Mouse (Mus musculus) stomach, embryonic 15.5 days (tissue): ENCODE measurements around the gene Rgl1. TPM values are rescaled to one million over a fixed set of nuclear protein-coding genes. Genes with fewer than 3 reads are reported as not detected.
A peak's percentile ranks its signal among the peaks of the same experiment; 100 is the strongest.

Source experiments
- ATAC-seq: fragments of 200-750 bp; cut with Nextera tagmentation; 2 replicates; pipeline ENCODE4 v1.8.0; 2017; ENCODE audit warnings: low read depth, moderate number of reproducible peaks, moderate TSS enrichment; ENCODE audit not compliant: insufficient read depth, low FRiP score
- H3K27ac ChIP-seq: fragments of 300-500 bp; sonication (generic); 2 replicates; pipeline ENCODE4 v1.5.1; 2015; ENCODE audit warnings: mild to moderate bottlenecking, inconsistent platforms
- H3K27me3 ChIP-seq: fragments of 300-500 bp; sonication (generic); replicated peaks from 2 replicates; pipeline ENCODE4 v1.6.1; 2015; ENCODE audit warnings: inconsistent platforms
- H3K36me3 ChIP-seq: fragments of 300-500 bp; sonication (generic); 2 replicates; pipeline ENCODE4 v1.6.1; 2015; ENCODE audit warnings: inconsistent platforms
- H3K4me1 ChIP-seq: fragments of 300-500 bp; sonication (generic); 2 replicates; pipeline ENCODE4 v1.6.1; 2015; ENCODE audit warnings: inconsistent platforms
- H3K4me2 ChIP-seq: fragments of 300-500 bp; sonication (generic); 2 replicates; pipeline ENCODE4 v1.6.1; 2015; ENCODE audit warnings: mild to moderate bottlenecking, inconsistent platforms
- H3K4me3 ChIP-seq: fragments of 300-500 bp; sonication (generic); replicated peaks from 2 replicates; pipeline ENCODE4 v1.5.1; 2015; ENCODE audit warnings: inconsistent platforms
- H3K9ac ChIP-seq: fragments of 300-500 bp; sonication (generic); 2 replicates; pipeline ENCODE4 v1.6.1; 2015; ENCODE audit warnings: inconsistent platforms
- H3K9me3 ChIP-seq: fragments of 300-500 bp; sonication (generic); 2 replicates; pipeline ENCODE4 v1.6.1; 2016; ENCODE audit warnings: inconsistent platforms
- WGBS: fragments of 180-500 bp; shearing (Covaris S2); methylation state at CpG from one replicate; pipeline ENCODE4 v1.1.7; 2015; 5-methylcytosine and 5-hydroxymethylcytosine counted together
- polyA plus RNA-seq: library from polyadenylated mRNA; unstranded; fragments of >200 nt; fragmentation: Nextera tagmentation; extraction: Ambion mirVana; gene quantifications from 2 replicates; pipeline ENCODE4 v1.2.1, GENCODE M21; 2015

The Rgl1 gene
- polyA plus RNA-seq, 1 experiment from 2014 or later = 41.7 TPM

DNA sequence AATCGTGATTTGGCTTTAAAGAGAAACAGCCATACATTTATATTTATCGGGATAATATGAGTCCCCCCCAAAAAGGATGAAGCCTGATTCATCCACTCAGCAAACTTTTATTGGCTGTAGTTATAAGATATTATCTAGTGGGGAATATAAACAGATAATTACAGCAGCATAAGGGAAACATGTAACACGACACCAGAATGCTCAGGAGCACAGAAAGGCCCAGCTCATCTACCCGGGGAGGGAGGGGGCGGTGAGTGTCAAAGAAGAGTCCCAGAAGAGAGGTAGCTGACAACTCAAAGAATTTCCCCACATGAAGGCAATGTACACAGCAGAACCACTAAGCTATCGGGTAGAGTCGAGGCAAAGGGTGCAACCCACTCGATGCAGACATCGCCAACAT lies 146.8 kb downstream of the Rgl1 start:
- Histone ChIP-seq H3K27me3 (no peaks in the 10 kb centered on the region), H3K9ac (no peak overlapping the region), H3K9me3 (no peaks in the 10 kb centered on the region), H3K4me1 (peaks cover 27% of the 10 kb centered on the region), H3K27ac (no peak overlapping the region), H3K4me2 (no peak overlapping the region), H3K36me3 (no peaks in the 10 kb centered on the region), H3K4me3 (no peak overlapping the region)
- no peak for ATAC-seq
- WGBS = 72% methylated on average over 9 of the region's 9 CpGs

DNA sequence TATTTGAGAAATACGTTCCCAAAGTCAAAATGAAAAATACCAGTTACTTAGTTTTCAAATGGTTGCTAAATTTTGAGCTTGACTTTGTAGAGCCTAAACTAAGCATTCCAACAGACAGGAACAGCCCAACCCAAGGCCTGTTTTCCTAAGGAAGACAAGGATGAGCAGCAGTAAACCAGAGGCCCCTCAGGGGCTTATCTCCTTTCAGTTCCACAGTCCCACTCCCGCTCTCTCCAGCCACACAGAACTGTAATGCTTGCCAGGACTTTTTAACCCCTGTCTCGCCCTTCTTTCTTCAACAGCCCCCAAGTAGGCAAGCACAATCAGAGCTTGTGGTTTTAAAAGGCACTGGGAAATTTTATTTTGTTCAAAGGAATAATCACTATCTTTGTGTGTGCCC lies 147.3 kb downstream of the Rgl1 start:
- WGBS = 71% methylated on average over 3 of the region's 3 CpGs
- no peak overlapping the region for H3K27ac ChIP-seq
- no peak for ATAC-seq

DNA sequence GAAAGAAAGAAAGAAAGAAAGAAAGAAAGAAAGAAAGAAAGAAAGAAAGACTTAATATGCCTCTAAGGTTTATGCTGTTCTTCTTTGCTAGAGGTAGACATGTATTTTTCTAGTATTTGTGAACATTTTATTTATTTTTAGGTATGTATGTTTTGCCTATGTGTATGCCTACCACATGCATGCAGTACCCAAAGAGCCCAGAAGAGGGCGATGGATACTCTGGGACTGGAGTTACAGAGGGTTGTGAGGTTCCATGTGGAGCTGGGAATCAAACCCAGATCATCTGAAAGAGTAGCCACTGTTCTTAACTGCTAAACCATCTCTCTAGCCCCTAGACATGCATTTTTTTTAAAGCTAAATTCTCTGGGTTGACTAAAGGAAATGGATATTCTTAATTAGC lies 147.8 kb downstream of the Rgl1 start:
- H3K9me3 ChIP-seq = no peaks in the 10 kb centered on the region
- no peaks in the 10 kb centered on the region for H3K36me3 ChIP-seq
- no peak overlapping the region for H3K9ac ChIP-seq
- H3K4me2 ChIP-seq = no peak overlapping the region
- peaks cover 27% of the 10 kb centered on the region for H3K4me1 ChIP-seq
- WGBS = 53% methylated on average over 1 of the region's 1 CpGs
- ATAC-seq = no peak
- H3K4me3 ChIP-seq = no peak overlapping the region
- H3K27me3 ChIP-seq = no peaks in the 10 kb centered on the region
- no peak overlapping the region for H3K27ac ChIP-seq

More for the DNA sequence above, 147.3 kb downstream of the Rgl1 start:
- Histone ChIP-seq H3K4me3 (no peak overlapping the region), H3K9ac (no peak overlapping the region), H3K4me2 (no peak overlapping the region), H3K27me3 (no peaks in the 10 kb centered on the region), H3K4me1 (peaks cover 27% of the 10 kb centered on the region), H3K36me3 (no peaks in the 10 kb centered on the region), H3K9me3 (no peaks in the 10 kb centered on the region)

DNA sequence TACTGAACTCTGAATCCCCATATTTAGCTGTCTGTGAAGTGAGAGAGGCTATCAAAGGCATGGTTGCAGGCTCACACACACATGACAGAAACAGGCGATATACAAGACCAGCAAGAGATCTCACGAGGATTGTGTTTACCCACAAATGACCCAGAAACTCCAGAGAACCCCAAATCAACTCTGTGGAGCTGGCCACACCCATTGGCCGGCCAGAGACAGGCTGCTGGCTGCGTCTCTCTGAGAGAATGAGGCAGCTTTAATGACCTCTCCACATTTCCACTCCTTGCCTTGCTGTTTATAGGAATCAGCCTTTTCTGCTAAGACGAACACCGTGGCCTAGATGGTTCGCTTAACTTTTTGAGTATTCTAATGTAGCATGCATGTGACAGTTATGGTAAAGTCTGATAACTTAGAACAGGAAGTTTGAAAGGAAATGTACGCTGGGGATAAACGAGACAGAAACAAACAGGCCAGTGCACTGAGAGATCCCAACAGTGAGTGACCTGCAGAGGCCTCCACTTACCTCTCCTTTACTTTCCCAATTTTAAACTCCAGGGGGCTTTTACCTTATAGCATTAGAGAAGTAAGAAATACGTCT lies 148.3 kb downstream of the Rgl1 start:
- no peak overlapping the region for H3K9ac ChIP-seq
- H3K4me3 ChIP-seq = no peak overlapping the region
- WGBS = 60% methylated on average over 10 of the region's 10 CpGs
- no peaks in the 10 kb centered on the region for H3K27me3 ChIP-seq
- H3K36me3 ChIP-seq = no peaks in the 10 kb centered on the region
- H3K27ac ChIP-seq = peak overlapping the region; percentile 54; the same call in 1 of the 2 replicates
- no peak overlapping the region for H3K4me2 ChIP-seq
- no peak for ATAC-seq
- peaks cover 23% of the 10 kb centered on the region for H3K4me1 ChIP-seq
- no peaks in the 10 kb centered on the region for H3K9me3 ChIP-seq

DNA sequence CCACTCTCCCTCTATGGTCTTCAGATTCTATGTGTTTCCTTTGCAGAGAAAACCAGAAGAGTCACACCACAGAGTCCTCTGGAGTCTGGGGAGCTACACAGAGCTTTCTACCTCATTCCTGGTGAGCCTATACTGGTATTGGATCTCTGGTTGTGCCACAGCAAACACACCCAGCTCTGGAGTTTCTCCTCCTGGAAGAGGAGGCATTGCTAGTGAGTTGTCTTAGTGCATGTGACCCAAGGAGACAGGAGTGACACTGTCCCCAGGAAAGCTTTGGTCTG lies 149.4 kb downstream of the Rgl1 start:
- Histone ChIP-seq H3K9ac (no peak overlapping the region), H3K27me3 (no peaks in the 10 kb centered on the region), H3K9me3 (no peaks in the 10 kb centered on the region), H3K4me3 (no peak overlapping the region), H3K27ac (peak overlapping the region; percentile 54; the same call in 1 of the 2 replicates), H3K4me2 (no peak overlapping the region), H3K4me1 (peaks cover 18% of the 10 kb centered on the region), H3K36me3 (no peaks in the 10 kb centered on the region)
- ATAC-seq = no peak

DNA sequence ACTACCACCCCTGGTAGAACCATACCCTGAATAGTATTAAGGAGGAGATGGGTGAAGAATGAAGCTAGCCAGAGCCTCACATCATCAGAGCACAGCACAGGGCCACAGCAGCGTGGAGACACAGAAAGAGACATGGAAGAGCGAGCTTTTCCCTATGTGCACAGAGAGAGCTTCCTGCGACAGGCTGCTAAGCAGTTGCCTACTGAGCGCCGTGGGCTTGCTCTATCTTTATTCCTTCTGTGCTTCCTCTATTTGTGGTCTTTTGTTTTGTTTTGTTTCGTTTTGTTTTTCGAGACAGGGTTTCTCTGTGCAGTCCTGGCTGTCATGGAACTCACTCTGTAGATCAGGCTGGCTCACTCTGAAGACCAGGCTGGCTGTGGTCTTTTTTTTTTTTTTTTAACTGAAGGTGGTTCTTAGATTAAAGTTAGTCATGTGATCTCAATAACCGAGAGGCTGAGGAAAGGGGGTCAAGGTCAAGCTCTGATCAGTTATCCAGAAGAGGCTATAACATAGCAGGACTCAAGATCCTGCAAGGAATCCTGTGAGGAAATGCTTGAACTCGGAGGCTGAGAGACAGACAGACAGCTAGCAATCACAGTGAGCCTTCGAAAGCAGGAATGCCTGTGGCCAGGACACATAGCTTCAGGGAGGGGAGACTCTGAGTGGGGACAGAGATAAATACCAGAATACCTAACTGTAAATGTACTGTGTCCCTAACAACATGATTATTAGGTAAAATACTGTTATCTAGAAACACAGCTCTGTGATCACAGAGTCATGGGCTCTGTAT lies 150.0 kb downstream of the Rgl1 start:
- no peak for ATAC-seq
- no peaks in the 10 kb centered on the region for H3K9me3 ChIP-seq
- H3K36me3 ChIP-seq = no peaks in the 10 kb centered on the region
- no peak overlapping the region for H3K4me3 ChIP-seq
- no peak overlapping the region for H3K4me2 ChIP-seq
- H3K27ac ChIP-seq = no peak overlapping the region
- no peak overlapping the region for H3K9ac ChIP-seq
- 72% methylated on average over 10 of the region's 10 CpGs for WGBS
- no peaks in the 10 kb centered on the region for H3K27me3 ChIP-seq
- H3K4me1 ChIP-seq = peaks cover 18% of the 10 kb centered on the region

DNA sequence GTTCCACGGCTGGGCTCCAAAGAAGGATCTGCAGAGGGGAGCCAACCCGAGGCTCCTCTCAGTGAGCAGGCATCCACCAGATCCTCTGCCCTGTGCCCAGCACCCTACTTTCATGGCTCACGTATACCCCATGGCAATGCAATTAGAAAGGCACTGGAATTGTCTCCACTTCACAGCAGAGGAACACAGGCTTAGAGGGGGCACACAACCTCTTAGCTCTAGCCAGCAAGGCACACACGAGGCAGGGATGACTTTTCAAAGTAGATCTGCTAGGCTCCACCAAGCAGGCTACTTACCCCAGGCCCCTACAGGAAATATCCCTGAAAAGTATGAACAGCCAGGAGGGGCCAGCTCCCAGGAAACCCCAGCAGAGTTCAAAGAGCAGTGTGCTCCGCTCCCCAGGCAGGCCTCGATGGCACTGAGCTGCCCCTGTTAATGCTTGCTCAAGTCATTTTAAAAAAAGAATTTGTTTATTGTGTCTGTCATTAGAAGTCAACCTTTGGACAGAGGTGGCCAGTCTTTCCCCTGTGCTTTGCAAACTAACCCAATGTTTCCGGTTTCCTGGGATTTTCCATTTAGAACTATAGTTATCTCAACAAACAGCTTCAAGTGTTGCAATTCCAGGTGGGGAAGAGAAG lies 151.3 kb downstream of the Rgl1 start:
- Histone ChIP-seq H3K9me3 (no peaks in the 10 kb centered on the region), H3K4me1 (peaks cover 25% of the 10 kb centered on the region), H3K4me2 (no peak overlapping the region), H3K36me3 (no peaks in the 10 kb centered on the region), H3K27ac (peak overlapping the region; percentile 5; the same call in 1 of the 2 replicates), H3K4me3 (no peak overlapping the region), H3K27me3 (no peaks in the 10 kb centered on the region), H3K9ac (no peak overlapping the region)
- ATAC-seq = peak; percentile 16; the same call in 1 of the 2 replicates
- WGBS = 52% methylated on average over 7 of the region's 7 CpGs

DNA sequence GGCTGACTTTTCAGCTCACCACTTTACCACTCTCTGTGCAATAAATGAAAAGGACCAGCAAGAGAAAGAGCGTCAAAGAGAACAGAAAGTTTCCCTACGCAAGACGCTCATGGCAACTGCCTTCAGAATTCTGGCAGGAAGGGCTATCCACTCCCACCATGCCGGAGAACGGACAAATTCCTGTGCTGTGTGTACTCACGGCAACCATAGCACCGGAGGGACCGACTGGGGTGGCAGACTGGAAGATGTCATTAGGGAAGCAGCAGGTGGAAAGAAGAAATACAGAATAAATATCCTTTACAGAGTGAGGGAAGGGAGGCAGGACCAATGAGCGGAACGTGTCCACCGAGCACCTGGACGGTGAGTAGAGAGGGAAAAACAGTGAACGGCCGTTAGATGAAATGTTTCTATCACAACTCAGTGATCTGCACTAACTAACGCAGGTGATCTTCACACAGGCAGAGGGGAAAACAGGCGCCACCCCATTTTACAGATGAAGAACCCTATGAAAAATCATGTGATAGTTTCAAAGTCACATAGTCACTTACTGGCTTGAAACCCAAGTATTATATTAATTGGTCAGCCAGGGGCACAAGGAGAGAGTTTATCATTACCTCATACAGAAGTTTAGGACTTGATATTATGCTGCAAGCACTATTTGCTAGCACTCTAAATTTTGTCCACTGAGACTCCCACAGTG lies 152.8 kb downstream of the Rgl1 start:
- 79% methylated on average over 16 of the region's 16 CpGs for whole genome bisulfite sequencing
- Histone ChIP-seq H3K9me3 (no peaks in the 10 kb centered on the region), H3K4me1 (peaks cover 30% of the 10 kb centered on the region), H3K27me3 (no peaks in the 10 kb centered on the region), H3K4me3 (no peak overlapping the region), H3K27ac (peak overlapping the region; percentile 12; the same call in 1 of the 2 replicates), H3K9ac (no peak overlapping the region), H3K4me2 (no peak overlapping the region), H3K36me3 (no peaks in the 10 kb centered on the region)
- ATAC-seq = no peak

DNA sequence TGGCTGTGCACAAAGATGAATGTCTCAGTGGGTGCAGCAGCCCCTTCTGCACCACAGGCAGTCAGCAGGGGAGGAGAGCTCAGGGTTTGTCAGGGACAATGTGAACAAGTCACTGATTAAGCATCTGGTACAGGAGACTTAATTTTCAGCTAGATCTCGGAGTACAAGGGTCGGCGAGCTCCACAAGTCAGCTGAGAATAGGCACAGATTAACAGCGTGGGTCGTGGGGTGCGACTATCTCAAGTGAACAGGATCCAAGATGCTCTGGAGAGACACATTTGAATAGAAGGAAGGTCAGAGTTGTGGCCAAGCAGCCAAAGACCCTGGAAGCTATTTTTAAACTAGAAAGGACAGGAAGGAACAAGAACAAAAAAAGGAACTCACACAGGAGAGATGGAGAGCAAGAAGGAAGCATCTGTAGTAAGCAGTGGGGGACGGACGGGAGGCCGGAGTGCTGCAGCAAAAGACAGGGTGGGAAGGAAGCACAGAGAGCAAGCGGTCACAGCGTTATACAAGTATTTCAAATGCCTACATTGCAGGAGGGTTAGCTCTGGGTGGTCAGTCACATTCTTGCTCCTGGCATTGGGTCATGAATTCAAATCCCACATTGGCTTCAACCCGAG lies 153.5 kb downstream of the Rgl1 start:
- Histone ChIP-seq H3K4me2 (no peak overlapping the region; the same call in none of the 2 replicates), H3K4me1 (peaks cover 26% of the 10 kb centered on the region), H3K9me3 (no peaks in the 10 kb centered on the region), H3K9ac (no peak overlapping the region), H3K27me3 (no peaks in the 10 kb centered on the region), H3K36me3 (no peaks in the 10 kb centered on the region), H3K27ac (peak overlapping the region; percentile 37), H3K4me3 (no peak overlapping the region)
- WGBS = 79% methylated on average over 12 of the region's 12 CpGs
- no peak for ATAC-seq

DNA sequence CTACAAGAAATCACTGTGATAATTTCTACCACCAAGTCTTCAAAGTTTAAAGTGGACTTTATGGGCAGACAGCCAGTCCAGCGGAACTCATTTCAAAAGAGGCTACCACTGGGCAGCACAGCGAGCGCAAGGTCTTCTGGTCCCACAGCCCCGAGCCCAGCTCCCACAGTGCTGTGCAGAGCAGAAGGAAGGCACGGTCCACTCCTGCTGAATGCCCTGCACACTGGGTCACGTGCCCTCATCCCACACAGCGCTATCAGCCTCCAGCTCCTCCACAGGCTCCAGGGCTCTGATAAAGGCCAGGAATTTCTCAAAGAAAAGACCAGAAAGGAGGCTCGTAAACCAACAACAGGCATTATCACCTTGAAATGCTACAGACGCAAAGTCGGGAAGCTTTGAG lies 156.6 kb downstream of the Rgl1 start:
- 74% methylated on average over 10 of the region's 10 CpGs for WGBS

DNA sequence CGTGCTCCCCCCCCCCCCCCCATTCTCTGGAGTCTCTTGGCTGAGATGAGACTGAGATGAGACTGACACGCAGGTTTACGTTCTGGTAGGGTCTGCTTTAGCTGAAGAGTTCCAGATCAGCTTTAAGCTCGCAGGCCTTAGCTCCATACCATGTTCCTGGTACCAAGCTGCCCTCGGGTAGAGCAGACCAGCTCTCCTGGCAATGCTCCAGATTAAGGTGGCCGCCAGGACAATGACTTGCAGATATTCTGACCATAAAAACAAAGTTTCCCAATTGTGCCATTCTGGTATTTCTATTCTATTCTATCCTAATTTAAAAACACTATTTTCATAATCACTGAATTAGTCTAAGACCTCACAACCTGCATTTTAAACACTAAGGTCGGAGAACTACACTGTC lies 157.1 kb downstream of the Rgl1 start:
- 68% methylated on average over 7 of the region's 7 CpGs for whole genome bisulfite sequencing
- Histone ChIP-seq H3K27me3 (no peaks in the 10 kb centered on the region), H3K36me3 (0 out of 2 replicates have a peak, but pooled peaks cover 3% of the 10 kb centered on the region), H3K27ac (no peak overlapping the region), H3K4me3 (no peak overlapping the region), H3K9me3 (no peaks in the 10 kb centered on the region), H3K9ac (no peak overlapping the region), H3K4me2 (no peak overlapping the region), H3K4me1 (peaks cover 16% of the 10 kb centered on the region)
- no peak for ATAC-seq

More for the DNA sequence above, 156.6 kb downstream of the Rgl1 start:
- no peaks in the 10 kb centered on the region for H3K27me3 ChIP-seq
- H3K9ac ChIP-seq = no peak overlapping the region
- H3K27ac ChIP-seq = peak overlapping the region; percentile 26; the same call in 1 of the 2 replicates
- H3K4me2 ChIP-seq = no peak overlapping the region
- H3K9me3 ChIP-seq = no peaks in the 10 kb centered on the region
- no peak overlapping the region for H3K4me3 ChIP-seq
- H3K4me1 ChIP-seq = peaks cover 16% of the 10 kb centered on the region
- no peak for ATAC-seq
- H3K36me3 ChIP-seq = 0 out of 2 replicates have a peak, but pooled peaks cover 3% of the 10 kb centered on the region
